Mouse (Mus musculus) erythroid progenitor cell, adult 5-6 weeks (primary cell): ENCODE data around the gene Dhx37. TPM values are rescaled to one million over a fixed set of nuclear protein-coding genes. Genes with fewer than 3 reads are reported as not detected.

Experiments
- ATAC-seq: replicated peaks from 2 replicates; pipeline ENCODE4 v1.8.0; 2016; ENCODE audit warnings: moderate number of reproducible peaks, mild to moderate bottlenecking, moderate TSS enrichment, inconsistent platforms; ENCODE audit not compliant: poor library complexity, low FRiP score, severe bottlenecking
- total RNA-seq, 2 experiments: library from RNA; stranded (forward) in 1 of 2; stranded (reverse) in 1 of 2; fragments of 150-400 nt in 1 of 2; fragments of 186-747, 209-891 nt in 1 of 2; gene quantifications; 2 replicates each; pipeline versions ENCODE4 v1.2.3 to v1.2.4; 2015 to 2017; ENCODE audit warnings: low replicate concordance in 2 of 2

Gene Dhx37
- total RNA-seq (2015; ENCODE audit: low replicate concordance) (3.2 and 5.0 TPM in 2 replicates), total RNA-seq (2017; ENCODE audit: low replicate concordance) (3.6 and 15.9 TPM in 2 replicates)

DNA sequence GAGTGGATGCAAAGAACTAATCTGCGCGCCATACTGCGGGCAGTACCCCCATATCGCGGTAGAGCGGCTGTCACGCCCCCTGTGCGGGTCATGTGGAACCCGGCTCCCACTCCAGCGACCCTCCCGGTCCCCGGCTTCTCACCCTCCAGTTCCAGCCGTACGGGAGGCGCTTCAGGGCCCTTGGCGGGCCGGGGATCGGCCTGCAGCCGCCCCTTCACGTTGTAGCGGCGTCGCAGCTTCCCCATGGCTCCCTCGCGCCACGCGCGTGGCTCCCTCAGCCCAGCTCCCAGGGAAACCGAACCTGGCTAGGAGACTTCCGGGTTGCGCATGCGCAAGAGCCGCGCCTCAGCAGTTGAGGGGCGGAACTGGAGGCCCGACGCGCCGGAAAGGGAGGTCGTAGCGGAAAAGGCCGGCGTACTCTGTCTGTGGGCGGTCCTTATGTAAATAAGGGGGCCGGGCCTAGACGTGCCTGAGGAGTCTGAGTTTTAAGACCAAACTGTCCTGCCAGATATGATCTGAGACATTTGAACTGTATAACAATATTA lies at the start of gene Dhx37:
Gene Dhx37, minus strand, starts transcription at position 329 of the 545 bp plus-strand sequence.
- peak; percentile 99 for ATAC-seq

DNA sequence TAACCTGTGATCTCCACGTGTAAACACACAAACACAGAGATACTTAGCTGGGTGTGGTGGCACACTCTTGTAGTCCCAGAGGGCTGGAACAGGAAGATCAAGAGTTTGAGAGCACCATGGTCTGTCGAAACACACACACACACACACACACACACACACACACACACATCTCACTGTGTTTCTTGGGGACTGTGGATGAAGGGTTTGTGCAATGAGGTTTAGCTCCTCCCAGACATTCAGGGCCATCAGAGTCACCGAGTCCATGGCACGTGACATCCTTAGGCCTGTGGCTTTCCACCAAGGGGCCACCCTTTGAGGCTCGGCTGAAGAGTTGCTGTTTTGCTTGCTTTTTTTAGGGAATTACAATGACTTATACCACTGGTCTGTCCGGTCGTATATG lies 48.6 kb upstream of the Dhx37 start:
- ATAC-seq, result no peak

DNA sequence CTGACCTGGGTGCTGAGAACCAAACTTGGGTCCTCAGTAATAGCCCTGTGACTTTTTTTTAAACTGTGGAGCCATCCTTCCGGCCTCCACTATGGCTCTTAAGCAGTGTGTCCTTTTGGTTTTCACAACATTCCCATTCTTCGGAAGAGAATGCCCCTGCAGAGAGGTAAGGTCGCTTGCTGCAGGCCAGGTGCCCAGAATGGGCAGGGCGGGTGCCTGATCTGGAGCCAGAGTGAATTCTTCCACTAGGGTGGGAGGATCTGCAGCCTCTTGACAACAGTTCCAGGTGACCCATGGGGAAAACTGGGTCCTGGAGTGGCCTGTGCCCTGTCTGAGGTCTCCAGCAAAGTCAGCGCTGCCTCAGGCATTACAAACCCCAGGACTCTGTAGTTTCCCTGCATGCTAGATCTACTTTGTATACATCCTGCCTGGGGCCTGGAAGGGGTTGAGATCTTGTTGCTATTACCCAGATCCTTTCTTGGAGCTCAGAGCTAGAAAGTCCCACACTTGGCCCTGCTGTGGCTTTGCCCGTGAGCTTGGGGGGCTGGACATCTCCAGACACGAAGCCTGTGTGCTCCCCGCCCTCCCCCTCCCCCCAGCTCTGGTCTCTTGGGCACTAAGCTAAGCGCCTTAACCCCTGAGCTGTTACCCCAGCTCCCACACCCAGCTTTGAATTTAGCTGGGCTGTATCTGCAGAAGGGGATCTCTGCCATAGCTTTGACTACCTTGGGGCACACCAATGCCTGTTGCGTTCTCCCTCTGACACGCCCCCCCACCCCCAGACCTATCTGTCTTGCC lies 46.7 kb upstream of the Dhx37 start:
- no peak for ATAC-seq

DNA sequence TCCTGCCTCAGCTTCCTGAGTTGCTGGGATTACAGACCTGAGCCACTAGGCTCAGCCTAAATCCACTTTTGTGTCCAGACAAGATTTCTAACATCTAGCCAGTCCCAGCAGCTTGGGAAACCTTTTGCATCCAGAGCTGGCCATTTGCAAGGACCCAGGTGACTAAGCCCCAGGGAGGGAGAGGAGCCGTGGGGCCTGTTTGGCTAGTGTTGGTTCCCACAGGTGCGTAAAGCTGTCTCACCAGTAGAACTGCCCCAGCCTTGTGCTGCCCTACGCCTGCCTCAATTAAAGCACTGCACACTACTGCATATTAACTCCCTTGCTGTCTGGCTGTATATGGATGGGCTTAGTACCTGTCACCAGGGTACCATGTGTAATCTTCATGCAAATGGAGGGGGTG lies 45.5 kb upstream of the Dhx37 start:
- ATAC-seq, result no peak

DNA sequence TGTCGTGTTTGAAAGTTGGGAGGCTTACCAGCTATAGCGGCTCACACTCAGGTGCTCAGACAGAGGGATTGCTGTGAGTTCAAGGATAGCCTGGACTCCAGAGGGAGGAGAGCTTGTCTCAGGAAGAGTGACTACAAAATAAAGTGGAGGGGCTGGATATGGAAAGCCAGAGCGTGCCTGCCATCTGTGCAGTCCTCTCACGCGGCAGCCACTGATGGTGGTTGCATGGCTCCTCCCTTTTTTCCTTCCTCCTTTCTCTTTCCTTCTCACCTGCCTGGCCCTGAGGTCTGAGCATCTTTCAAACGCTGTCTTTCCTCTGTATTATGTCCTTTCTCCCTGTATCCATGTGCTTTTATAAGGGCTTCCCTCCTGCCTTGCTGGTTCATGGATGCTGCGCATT lies 44.1 kb upstream of the Dhx37 start:
- ATAC-seq, result no peak

DNA sequence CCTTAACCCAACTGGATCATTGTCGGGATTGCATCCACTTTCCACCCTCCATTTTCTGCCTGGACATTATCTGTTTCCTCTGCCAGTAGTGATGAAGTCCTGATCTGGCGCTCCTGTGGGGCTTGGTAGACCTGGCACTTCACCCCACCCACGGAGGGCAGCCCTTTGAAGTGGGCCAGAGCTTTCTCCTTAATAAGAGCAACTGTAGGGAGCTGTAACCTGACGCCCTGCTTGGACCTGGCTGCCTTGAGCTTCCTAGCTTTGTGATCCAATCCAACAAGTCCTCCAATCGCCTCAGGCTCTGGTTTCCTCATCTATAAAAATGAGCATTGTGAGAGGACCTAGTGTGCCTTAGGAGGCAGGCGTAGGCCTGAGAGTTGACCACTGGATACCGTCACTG lies 43.6 kb upstream of the Dhx37 start:
- no peak for ATAC-seq

DNA sequence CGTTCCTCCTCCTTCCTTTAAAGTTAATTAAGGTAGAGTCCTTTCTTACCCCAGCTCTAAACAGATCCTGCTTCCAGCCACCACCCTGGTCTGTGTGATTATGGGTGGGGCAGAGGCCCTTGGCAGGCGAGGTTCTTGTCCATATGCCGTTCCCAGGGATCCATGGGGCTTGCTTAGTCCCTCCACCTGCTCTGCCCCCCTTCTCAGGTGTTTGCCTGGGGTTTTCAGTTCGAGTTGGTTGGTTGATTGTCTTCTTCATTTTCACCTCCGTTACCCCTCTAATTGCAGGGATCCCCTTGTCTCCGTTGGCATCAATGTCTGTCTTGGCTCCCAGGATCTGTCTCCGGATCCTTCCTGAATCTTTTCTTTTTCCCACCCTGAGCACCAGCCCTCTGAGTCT lies 42.9 kb upstream of the Dhx37 start:
- no peak for ATAC-seq

DNA sequence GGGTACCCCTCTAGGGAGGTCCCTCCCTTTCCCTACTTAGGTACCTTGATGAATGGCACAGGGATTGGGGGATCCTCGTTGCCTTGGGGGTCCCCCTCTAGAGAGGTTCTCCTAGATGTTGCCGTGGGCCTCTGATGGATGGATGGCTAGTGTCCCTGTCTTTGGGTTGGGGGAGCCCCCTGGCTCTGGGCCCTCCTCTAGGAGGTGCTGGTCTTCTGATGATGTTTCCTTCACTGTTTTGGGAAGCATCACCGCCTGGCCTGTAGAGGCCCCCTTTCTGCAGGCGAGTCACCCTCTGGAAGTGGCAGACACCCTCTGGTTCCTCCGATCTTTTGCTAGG lies 42.3 kb upstream of the Dhx37 start:
- 0 out of 2 replicates have a peak, but pooled peaks have one; percentile 8 for ATAC-seq

DNA sequence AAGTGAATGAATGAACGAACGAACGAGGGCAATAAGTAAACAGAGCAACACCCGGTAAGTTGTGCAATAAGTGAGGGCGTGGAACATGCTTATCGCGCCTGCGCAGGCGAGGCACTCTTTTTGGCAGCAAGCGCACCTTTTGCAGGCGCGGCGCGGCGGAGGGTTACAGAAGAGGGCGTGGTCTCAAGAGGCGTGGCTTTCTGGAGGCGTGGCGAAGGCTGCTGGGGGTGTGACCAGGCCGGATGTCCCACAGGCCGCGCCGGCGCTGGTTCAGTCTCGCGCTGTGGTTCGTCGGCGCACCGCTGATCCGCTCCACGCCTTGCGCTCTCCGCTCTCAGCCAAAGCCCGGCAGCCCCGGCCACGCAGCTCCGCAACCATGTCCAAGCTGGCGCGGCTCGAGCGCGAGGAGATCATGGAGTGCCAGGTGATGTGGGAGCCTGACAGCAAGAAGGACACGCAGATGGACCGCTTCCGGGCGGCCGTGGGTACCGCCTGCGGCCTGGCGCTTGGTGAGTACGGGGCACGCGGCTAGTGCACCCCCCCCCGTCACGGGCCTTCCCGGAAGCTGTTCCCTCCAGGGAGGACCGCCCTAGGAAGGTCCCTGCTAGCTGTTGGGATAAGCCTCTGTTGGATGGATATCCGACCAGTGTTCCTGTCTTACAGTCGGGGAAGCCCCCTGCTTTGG lies 41.8 kb upstream of the Dhx37 start, which contains the start of gene Aacs:
Gene Aacs, plus strand, starts transcription at position 214 of the 685 bp plus-strand sequence.
- ATAC-seq, result peak; percentile 90

DNA sequence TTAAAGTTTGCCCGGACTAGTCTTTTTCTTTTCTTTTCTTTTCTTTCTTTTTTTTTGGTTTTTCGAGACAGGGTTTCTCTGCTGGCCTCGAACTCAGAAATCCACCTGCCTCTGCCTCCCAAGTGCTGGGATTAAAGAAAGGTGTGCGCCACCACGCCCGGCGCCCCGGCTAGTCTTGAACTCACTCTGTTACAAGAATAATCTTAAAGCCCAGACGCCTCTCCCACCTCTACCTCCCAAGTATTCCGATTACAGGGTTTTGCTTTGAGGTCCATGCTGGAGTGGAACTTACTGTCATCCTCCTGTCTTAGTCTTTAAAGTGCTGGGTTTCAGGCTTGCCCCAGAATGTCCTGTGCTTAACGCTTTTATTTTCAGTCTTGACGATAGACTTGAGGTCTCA lies 41.1 kb upstream of the Dhx37 start:
- ATAC-seq, result peak; percentile 57

DNA sequence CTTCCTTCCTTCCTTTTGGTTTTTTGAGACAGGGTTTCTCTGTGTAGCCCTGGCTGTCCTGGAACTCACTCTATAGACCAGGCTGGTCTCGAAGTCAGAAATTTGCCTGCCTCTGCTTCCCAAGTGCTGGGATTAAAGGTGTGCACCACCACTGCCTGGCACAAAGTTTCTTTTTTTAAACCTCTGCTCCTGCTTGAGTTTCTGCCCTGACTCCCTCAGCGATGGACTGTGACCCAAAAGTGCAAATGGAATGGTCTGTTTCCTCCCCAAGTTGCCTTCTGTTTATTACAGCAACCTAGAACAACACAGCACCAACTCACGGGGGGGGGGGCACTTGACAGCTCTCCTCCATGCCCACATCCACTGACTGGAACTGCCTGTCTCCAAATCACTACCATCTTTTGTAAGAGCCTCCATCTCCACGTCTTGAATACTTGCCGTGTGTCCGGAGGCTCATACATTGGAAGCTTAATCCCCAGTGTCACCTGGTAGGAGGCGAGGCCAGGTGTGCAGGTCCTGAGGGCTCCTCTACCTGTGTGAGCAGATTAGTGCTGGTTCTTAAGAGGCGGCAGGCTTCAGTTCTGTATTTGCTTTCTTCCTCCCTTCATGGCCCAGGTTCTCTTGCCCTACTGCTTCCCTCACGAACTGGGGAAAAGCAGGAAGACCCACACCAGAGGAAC lies 39.0 kb upstream of the Dhx37 start:
- ATAC-seq, result no peak

DNA sequence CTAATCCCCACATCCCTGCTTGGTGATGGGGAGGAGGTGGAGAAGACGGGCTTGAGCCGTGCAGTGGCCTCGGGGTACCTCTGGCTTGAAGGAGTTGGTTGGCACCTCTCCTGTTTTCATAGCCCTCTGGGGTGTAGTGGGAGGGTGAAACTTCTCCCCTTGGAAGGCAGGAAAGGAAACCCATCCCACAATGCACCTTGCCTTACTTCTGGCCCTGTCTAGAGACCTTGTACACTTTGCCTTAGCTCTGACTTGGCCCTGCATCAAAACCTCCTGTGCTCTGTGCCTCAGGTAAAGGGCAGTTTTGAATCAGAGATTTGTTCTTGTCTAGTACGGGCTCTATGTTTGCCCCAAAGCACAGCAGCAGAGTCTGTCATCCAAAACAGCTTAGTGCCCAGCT lies 36.8 kb upstream of the Dhx37 start:
- no peak for ATAC-seq

DNA sequence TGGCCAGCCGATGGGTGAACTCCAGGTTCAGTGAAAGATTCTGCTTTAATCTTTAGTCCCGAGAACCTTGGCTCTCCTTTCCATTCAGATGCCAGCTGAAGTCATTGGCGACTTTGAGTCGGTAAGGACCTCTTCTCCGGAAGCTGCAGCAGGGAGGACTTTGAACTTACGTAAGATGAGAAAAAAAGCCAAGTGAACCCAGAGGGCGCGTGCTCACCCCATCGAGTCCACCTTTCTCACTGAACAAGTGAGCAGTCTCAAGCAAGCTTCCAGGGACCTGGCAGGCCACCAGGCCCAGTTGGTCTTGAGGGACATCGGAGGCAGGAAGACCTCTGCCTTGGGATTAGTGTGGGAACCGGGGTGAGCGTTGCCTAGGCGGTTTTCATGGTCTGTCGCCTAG lies 33.3 kb upstream of the Dhx37 start:
- ATAC-seq, result no peak

DNA sequence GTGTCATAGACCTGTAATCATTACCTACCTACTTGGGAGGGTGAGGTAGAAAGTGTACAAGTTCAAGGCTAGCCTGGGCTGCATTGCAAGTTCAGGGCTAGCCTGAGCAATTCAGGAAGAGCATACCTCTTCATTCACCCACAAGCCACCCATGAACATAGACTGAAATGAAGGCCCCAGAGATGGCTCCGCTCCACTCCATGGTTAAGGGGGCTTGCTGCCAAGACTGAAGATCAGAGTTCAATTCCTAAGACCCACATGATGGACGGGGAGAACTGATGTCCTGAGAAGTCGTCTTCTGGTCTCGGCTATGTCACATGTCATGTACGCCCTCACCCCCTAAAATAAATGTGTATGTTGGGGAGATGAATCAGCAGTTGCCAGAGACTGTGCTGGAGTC lies 32.6 kb upstream of the Dhx37 start:
- no peak for ATAC-seq

DNA sequence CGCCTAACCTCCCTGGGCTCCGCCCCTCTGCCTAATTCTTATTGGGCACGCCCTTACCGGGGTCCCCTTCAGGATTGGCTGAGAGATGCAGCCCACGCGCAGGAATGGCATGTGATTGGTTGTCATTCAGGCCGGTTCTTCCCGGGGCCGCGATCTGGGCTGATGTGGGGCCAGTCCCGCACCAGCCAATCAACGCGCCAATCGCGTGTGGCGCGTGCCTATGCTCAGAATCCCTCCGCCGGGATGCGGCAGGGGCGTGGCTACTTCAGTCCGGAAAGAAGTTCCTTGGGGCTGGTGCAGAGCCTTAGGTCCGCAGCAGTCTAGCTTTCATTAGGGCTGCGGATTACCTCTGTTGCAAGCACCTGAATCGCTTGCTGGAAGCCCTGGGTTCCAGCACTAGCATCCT lies 31.8 kb upstream of the Dhx37 start:
- ATAC-seq, result peak; percentile 98

DNA sequence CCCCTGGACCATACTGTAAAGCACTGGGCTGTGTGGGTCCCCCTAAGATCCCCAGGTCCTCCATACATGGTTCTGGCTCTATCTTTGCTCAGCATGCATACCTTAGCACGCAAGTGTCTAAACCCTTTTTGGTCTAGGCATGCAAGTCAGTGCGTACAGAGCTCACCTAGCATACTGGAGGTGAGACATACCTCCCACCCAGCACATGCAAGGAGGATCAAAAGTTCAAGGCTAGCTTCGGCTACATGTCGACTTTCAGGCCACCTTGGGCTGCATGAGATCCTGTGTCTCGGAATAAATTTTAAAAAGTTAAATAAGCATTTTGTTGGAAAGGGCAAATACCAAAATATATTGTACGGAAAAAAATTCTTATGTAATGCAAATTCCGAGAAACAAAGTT lies 31.3 kb upstream of the Dhx37 start:
- no peak; the same call in 1 of the 2 replicates for ATAC-seq

DNA sequence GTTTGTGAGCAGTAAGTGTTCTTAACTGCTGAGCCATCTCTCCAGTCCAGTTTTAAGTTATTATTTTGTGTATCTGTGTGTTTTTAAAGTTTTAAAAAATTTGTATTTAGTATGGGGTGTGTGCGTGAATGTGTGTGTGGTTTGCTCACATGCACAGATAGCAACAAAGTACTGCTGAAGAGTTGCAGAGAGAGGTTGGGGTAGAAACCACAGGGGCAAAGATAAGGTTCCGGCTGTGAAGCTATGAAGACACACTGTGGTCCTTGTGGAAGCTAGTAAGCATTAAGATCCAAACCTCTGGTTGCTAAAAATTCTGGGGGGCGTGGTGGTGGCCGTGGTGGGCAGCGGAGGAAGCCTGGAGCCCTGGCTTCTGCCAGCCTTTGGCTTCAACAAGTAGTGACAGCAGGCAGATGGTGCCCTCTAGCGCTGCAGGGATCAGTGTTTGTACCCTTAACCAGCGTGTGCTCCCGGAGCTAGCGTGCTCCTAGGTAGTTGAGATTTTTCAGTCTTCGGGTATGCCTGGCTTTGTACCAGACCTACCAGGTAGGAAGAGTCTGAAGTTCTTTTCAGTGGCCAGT lies 28.0 kb upstream of the Dhx37 start:
- ATAC-seq, result no peak

DNA sequence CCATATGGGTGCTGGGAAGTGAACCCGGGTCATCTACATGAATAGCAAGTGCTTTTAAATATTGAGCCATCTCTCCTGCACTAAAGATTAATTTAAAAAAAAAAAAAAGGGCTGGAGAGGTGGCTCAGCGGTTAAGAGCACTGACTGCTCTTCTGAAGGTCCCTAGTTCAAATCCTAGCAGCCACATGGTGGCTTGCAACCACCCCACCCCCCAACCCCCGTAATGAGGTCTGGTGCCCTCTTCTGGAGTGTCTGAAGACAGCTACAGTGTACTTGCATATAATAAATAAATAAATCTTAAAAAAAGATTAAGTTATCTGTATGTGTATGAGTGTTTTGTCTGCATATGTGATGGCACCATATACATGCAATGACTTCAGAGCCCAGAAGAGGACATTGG lies 26.7 kb upstream of the Dhx37 start:
- ATAC-seq, result no peak

DNA sequence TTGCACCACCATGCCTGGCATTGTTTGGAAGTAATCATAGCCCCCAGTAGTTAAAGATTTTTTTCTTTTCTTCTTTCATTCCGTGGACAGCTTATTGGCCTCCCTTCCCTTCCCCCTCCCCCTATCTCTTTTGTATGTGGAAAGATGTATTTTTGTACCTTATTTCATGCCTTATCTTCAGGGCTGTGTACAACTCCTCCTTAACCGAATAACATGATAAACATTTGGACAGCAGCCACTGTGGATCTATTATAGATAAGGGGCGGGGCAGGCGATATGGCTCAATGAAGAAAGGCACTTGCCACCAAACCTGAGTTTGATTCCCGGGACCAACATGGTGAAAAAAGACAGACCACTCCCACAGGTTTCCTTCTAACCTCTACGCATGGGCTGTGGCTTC lies 23.6 kb upstream of the Dhx37 start:
- ATAC-seq, result 0 out of 2 replicates have a peak, but pooled peaks have one; percentile 30

DNA sequence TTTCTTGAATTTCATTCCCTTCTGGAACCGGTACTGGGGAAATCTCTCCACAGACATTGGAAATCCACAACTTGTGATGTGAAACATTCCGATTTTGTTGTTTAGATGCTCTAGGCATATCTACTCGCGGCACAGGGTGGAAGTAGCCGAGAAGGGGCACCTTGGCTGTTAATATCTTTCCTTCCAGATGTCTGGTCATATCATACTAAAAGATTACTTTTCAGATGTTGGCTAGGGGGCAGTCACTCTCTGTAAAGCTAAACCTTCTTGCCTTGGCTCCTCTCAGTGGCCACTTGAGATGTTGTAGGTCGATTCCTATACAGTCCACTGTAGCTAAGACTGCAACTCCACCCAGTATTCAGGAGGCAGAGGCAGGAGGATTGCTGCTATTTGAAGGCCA lies 22.2 kb upstream of the Dhx37 start:
- ATAC-seq, result peak; percentile 12; the same call in 1 of the 2 replicates
